Mouse (Mus musculus): ENCODE measurements at regions not wholly inside any gene's neighbourhood (a gene's known extent, or its start where the extent isn't known, plus 50 kb on each side); places are given as distances from the start of the nearest gene placed in this dataset.
A peak's percentile ranks its signal among the peaks of the same experiment; 100 is the strongest.

- H3K9ac ChIP-seq (replicated peaks; ENCODE audit: low read length): no peak overlapping the region
- no peaks in the 10 kb centered on the region for H3K36me3 ChIP-seq (ENCODE audit: insufficient read depth, low read length)
- no peak for TF ChIP-seq CTCF (IDR thresholded peaks at IDR 0.05; ENCODE audit: low read depth)
- no peaks in the 10 kb centered on the region for H3K9me3 ChIP-seq (ENCODE audit: low read length)
- WGBS: 65% methylated on average over 6 of the region's 6 CpGs
- no peak overlapping the region for H3K4me2 ChIP-seq (ENCODE audit: low read depth, low read length)
- DNase-seq (ENCODE audit: low spot score) (peak; percentile 43), ATAC-seq (peak; percentile 70; the same call in 1 of the 2 replicates)
- no peak overlapping the region for H3K4me3 ChIP-seq (ENCODE audit: low read length)
- no peaks in the 10 kb centered on the region for H3K4me1 ChIP-seq (ENCODE audit: insufficient read depth, low read length)
- no peaks in the 10 kb centered on the region for H3K27me3 ChIP-seq (ENCODE audit: insufficient read depth, low read length)
- no peak overlapping the region for H3K27ac ChIP-seq
These were observed 225.9 kb upstream of the Fat1 start for GRCm38 (mm10) chr8:44709171-44709940.

GRCm38 (mm10) chr8:44734577-44734976 lies 200.7 kb upstream of the Fat1 start:
- no peak overlapping the region for H3K4me2 ChIP-seq (ENCODE audit: low read depth, low read length)
- no peaks in the 10 kb centered on the region for H3K9me3 ChIP-seq (ENCODE audit: low read length)
- no peak overlapping the region for H3K4me3 ChIP-seq (ENCODE audit: low read length)
- no peaks in the 10 kb centered on the region for H3K36me3 ChIP-seq (ENCODE audit: insufficient read depth, low read length)
- ATAC-seq: no peak
- no peak for TF ChIP-seq CTCF (IDR thresholded peaks at IDR 0.05; ENCODE audit: low read depth)
- no peaks in the 10 kb centered on the region for H3K27me3 ChIP-seq (ENCODE audit: insufficient read depth, low read length)
- no peaks in the 10 kb centered on the region for H3K4me1 ChIP-seq (ENCODE audit: insufficient read depth, low read length)
- no peak for DNase-seq (ENCODE audit: low spot score)
- no peak overlapping the region for H3K27ac ChIP-seq
- WGBS: 82% methylated on average over 10 of the region's 10 CpGs
- H3K9ac ChIP-seq (replicated peaks; ENCODE audit: low read length): no peak overlapping the region

GRCm38 (mm10) chr8:44735801-44736200 lies 199.4 kb upstream of the Fat1 start:
- Histone ChIP-seq H3K36me3 (ENCODE audit: insufficient read depth, low read length) (no peaks in the 10 kb centered on the region), H3K27ac (no peak overlapping the region), H3K4me1 (ENCODE audit: insufficient read depth, low read length) (no peaks in the 10 kb centered on the region), H3K27me3 (ENCODE audit: insufficient read depth, low read length) (no peaks in the 10 kb centered on the region), H3K4me3 (ENCODE audit: low read length) (no peak overlapping the region), H3K9ac (replicated peaks; ENCODE audit: low read length) (no peak overlapping the region), H3K9me3 (ENCODE audit: low read length) (no peaks in the 10 kb centered on the region), H3K4me2 (ENCODE audit: low read depth, low read length) (no peak overlapping the region)
- DNase-seq (ENCODE audit: low spot score): no peak
- 81% methylated on average over 5 of the region's 5 CpGs for WGBS
- no peak for TF ChIP-seq CTCF (IDR thresholded peaks at IDR 0.05; ENCODE audit: low read depth)
- ATAC-seq: no peak

- Histone ChIP-seq H3K9me3 (ENCODE audit: low read length) (no peaks in the 10 kb centered on the region), H3K9ac (replicated peaks; ENCODE audit: low read length) (no peak overlapping the region), H3K4me3 (ENCODE audit: low read length) (no peak overlapping the region), H3K36me3 (ENCODE audit: insufficient read depth, low read length) (no peaks in the 10 kb centered on the region), H3K27ac (no peak overlapping the region), H3K27me3 (ENCODE audit: insufficient read depth, low read length) (no peaks in the 10 kb centered on the region), H3K4me1 (ENCODE audit: insufficient read depth, low read length) (no peaks in the 10 kb centered on the region), H3K4me2 (ENCODE audit: low read depth, low read length) (no peak overlapping the region)
- ATAC-seq (no peak), DNase-seq (ENCODE audit: low spot score) (no peak)
- 83% methylated on average over 2 of the region's 2 CpGs for WGBS
- no peak for TF ChIP-seq CTCF (IDR thresholded peaks at IDR 0.05; ENCODE audit: low read depth)
These were observed 191.9 kb upstream of the Fat1 start for GRCm38 (mm10) chr8:44743353-44743752.

- H3K27ac ChIP-seq: no peak overlapping the region
- H3K36me3 ChIP-seq (ENCODE audit: insufficient read depth, low read length): no peaks in the 10 kb centered on the region
- 52% methylated on average over 12 of the region's 12 CpGs for WGBS
- H3K27me3 ChIP-seq (ENCODE audit: insufficient read depth, low read length): no peaks in the 10 kb centered on the region
- ATAC-seq (no peak), DNase-seq (ENCODE audit: low spot score) (no peak)
- H3K4me1 ChIP-seq (ENCODE audit: insufficient read depth, low read length): no peaks in the 10 kb centered on the region
- no peak for TF ChIP-seq CTCF (IDR thresholded peaks at IDR 0.05; ENCODE audit: low read depth)
- no peak overlapping the region for H3K4me3 ChIP-seq (ENCODE audit: low read length)
- no peak overlapping the region for H3K9ac ChIP-seq (replicated peaks; ENCODE audit: low read length)
- H3K9me3 ChIP-seq (ENCODE audit: low read length): no peaks in the 10 kb centered on the region
- H3K4me2 ChIP-seq (ENCODE audit: low read depth, low read length): no peak overlapping the region
These were observed 190.1 kb upstream of the Fat1 start for GRCm38 (mm10) chr8:44744991-44745658.

GRCm38 (mm10) chr8:44758727-44759126 lies 176.5 kb upstream of the Fat1 start:
- 35% methylated on average over 6 of the region's 6 CpGs for WGBS
- H3K27ac ChIP-seq: no peak overlapping the region
- H3K27me3 ChIP-seq (ENCODE audit: insufficient read depth, low read length): no peaks in the 10 kb centered on the region
- no peaks in the 10 kb centered on the region for H3K36me3 ChIP-seq (ENCODE audit: insufficient read depth, low read length)
- ATAC-seq (no peak), DNase-seq (ENCODE audit: low spot score) (peak; percentile 31)
- H3K9ac ChIP-seq (replicated peaks; ENCODE audit: low read length): no peak overlapping the region
- no peak for TF ChIP-seq CTCF (IDR thresholded peaks at IDR 0.05; ENCODE audit: low read depth)
- H3K4me3 ChIP-seq (ENCODE audit: low read length): no peak overlapping the region
- no peaks in the 10 kb centered on the region for H3K4me1 ChIP-seq (ENCODE audit: insufficient read depth, low read length)
- no peaks in the 10 kb centered on the region for H3K9me3 ChIP-seq (ENCODE audit: low read length)
- no peak overlapping the region for H3K4me2 ChIP-seq (ENCODE audit: low read depth, low read length)

- 87% methylated on average over 10 of the region's 10 CpGs for WGBS
- ATAC-seq (no peak), DNase-seq (ENCODE audit: low spot score) (no peak)
- Histone ChIP-seq H3K4me3 (ENCODE audit: low read length) (no peak overlapping the region), H3K9me3 (ENCODE audit: low read length) (no peaks in the 10 kb centered on the region), H3K27ac (no peak overlapping the region), H3K4me1 (ENCODE audit: insufficient read depth, low read length) (no peaks in the 10 kb centered on the region), H3K36me3 (ENCODE audit: insufficient read depth, low read length) (no peaks in the 10 kb centered on the region), H3K9ac (replicated peaks; ENCODE audit: low read length) (no peak overlapping the region), H3K27me3 (ENCODE audit: insufficient read depth, low read length) (no peaks in the 10 kb centered on the region), H3K4me2 (ENCODE audit: low read depth, low read length) (no peak overlapping the region)
- TF ChIP-seq CTCF (IDR thresholded peaks at IDR 0.05; ENCODE audit: low read depth): no peak
These were observed 172.5 kb upstream of the Fat1 start for GRCm38 (mm10) chr8:44762731-44763130.
